Mouse (Mus musculus) frontal cortex, postnatal 14 days (tissue): Measurements from ENCODE around the gene Serpina11.

ENCODE experiments used
- DNase-seq, 2 experiments: peaks; one replicate each; pipeline ENCODE4 v3.0.0; 2022; ENCODE audit warnings: low spot score in 2 of 2

The Serpina11 gene

GRCm38 (mm10) chr12:103989857-103990256, at the start of gene Serpina11:
Serpina11 (minus strand) TSS chr12:103989957.
- DNase-seq, result no peak

DNA sequence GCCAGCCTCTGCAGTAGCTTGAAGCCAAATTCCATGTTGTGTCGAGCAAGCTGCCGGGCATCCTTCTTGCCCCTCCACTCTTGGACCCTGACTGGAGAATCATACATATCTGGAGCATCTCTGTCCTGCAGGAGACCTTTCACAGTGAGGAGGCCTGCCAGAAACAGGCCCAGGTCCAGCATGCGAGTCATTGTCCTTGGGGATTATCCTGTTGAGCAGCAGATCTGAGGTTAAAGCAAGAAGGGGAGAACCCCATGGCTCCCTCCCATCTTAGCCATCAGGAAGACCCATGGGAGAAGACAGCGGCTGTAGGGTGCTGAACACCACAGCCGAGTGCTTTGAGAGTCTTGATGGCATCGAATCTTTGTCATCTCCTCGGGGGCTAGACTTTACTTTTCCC, 48.4 kb upstream of the Serpina11 start:
- no peak for DNase-seq

DNA sequence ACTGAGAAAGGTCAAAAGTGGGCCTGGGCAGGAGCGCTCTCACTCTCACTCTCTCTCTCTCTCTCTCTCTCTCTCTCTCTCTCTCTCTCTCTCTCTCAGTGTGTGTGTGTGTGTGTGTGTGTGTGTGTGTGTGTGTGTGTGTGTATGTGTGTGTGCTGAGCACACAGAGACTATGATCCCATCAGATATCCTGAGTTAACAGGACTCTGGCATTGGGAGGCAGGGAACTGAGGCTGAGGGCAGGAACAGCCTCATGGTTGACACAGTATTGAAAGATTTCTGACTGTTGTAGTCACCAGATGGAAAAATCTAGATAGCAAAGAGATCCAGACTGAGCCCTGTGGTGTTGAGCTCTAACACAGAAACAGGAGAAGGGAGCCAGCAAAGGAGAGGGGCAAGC, 44.0 kb upstream of the Serpina11 start:
- no peak for DNase-seq

DNA sequence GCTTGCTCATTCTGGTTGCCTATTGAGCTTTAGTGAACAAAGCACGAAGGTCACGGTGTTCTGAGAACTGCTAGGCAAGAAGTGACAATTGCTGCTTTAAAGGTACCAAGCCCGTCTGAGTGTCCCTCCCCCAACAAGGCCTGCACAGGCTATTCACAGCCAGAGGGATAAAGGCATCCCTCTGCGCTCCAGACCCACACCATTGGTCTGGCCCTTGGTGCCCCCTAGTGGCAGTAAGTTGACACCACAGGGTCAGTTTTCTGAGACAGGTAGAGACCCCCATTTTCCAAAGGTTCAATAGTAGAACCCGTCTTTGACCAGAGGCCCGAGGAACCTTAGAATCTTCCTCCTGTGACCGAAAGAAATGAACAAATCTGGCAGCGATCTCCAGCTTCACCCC, 40.2 kb upstream of the Serpina11 start:
- no peak for DNase-seq

DNA sequence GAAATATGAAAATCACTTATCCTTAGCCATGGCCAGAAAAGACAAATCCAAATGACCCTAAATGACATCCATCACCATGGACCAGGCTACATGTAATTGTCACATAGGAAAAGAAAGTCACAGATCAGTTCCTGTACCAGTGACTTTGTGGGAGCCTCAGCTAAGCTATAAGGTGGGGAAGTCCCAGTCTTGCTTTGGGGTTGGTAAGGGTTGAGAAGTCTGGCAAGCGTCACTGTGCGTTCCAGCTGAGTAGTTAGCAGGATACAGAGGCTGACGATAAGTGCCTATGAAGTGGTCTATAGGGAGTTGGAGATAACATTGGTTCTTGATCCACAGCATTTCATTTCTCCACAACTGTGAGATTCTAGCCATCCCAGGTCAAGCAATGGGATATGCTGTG, 25.5 kb upstream of the Serpina11 start:
- no peak for DNase-seq

GRCm38 (mm10) chr12:104013620-104014019, 23.9 kb upstream of the Serpina11 start, which contains the start of gene Serpina9:
Serpina9 (minus strand) TSS chr12:104013755.
- no peak for DNase-seq

- DNase-seq, result no peak
Observed at GRCm38 (mm10) chr12:104004689-104005088, 14.9 kb upstream of the Serpina11 start.

- DNase-seq, result no peak
Observed at GRCm38 (mm10) chr12:104003238-104003612, 13.5 kb upstream of the Serpina11 start.

DNA sequence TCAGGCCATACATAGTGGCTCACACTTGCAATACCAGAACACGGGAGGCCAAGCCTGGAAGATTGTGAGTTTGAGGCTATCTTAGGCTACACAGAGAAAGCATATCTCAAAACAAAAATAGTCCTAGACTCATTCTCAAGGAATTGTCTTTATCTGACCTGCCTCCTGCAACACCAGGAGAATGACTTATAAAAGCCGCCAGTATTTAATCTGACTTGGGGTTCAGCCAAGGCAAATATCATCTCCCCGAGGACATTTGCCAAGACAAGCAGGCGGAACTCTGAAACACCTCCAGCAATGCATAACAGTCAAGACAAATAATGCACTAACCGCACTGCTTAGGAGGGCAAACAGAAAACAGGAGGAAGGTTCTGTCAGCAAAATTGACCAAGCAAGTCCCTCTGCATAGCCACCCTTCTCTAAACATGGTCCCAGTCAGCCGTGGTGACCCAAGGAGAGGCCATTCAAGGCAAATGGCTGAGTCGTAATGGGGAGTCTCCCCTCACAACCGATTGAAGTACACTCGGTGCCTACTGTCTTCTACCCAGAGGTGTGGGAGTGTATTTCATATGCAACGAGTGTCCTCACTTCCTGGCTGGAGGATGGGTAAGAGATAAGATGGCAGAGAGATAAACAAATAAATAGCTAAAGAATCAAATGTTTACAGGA, 12.9 kb upstream of the Serpina11 start:
- DNase-seq, result no peak

GRCm38 (mm10) chr12:104000594-104000993, 10.8 kb upstream of the Serpina11 start:
- DNase-seq, result no peak

GRCm38 (mm10) chr12:103999611-104000010, 9.9 kb upstream of the Serpina11 start:
- no peak for DNase-seq

DNA sequence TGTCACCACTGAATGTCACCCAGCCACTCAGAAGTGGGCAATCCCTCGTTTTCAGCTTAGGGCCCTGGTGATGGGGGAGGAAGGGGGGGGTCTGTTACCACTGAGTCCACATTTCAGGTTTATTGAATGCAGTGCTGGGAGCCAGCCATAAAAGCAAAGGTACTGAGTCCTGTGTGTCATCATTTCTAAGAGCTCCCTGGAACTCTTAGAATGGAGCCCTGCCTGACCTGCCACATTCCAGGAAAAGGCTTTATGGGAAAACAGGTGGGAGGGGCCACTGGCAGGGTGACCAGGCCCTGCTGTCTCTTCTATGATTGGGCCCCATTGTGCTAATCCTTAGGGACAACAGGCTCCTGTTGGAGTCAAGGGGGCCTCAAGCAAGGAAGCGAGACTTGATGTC, 6.8 kb upstream of the Serpina11 start:
- no peak for DNase-seq

DNA sequence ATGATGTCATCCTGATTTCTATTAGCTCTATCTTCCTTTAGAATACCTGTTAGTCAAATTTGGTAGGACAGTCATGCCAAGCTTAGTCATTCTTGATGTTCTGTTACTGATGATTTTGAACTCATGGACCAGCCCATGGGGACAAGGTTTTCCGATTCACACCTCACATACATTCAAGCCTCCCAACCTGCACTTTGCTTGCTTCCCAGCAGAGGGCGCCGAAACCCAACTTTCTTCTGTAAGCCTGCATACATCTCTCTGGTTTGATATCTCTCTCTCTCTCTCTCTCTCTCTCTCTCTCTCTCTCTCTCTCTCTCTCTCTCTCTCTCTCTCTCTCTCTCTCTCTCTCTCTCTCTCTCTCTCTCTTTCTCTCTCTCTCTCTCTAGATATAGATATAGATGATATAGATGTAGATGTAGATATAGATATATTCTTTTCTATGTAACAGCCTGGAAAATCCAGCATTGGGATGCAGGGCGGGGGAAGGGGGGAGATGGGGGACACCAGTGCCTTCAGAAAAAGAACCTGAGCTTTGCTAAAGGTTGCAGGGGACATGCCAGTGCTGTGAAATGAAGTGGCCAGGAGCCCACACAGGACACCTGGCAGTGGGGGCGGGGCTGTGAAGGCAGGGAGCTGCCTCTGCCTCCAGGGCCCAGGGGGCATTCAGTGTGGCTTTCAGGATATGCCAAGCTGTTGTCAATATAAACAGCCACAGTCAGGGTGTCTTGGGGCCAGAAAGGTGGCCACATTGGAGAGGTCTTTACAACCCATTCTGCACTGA, 5.7 kb upstream of the Serpina11 start:
- DNase-seq, result peak; percentile 69 to 84

GRCm38 (mm10) chr12:103992945-103993344, 3.2 kb upstream of the Serpina11 start:
- no peak for DNase-seq

GRCm38 (mm10) chr12:103989514-103989767, 316 bp downstream of the Serpina11 start:
- DNase-seq, result no peak

DNA sequence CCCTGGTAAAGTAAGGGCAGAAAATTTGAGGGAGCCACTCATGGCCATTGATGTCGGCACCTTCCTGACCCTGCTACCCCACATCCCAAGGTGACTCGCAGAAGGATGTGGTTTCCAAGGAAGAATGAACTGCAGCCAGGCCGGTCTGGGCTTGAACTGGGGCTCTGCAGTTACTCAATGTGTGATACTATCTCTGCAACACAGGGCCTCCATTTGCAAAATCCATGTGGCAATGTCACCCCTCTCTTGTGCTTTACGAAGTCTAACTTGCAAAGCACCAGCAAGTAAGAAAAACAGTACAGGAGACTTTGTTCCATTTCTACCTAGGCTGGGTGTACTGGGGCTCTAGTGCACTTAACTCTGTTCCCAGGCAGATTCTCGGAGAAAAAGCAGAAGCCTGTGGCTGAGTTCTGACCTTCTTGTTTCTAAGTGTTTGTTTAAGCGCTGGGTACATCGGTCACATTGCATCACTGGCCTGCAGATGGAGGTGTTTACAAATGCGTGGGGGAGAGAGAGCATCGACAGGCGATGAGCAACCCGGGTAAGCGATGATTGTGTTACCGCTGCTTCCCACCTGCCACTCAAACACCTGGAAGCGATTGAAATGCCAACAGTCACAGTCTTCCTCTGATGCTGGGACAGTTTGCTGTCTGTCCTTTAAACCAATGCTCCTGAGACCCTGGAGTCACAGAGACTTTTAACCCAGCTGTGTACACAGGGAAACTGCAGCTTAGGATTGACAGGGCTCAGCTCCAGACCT, 823 bp downstream of the Serpina11 start:
- DNase-seq, result no peak

DNA sequence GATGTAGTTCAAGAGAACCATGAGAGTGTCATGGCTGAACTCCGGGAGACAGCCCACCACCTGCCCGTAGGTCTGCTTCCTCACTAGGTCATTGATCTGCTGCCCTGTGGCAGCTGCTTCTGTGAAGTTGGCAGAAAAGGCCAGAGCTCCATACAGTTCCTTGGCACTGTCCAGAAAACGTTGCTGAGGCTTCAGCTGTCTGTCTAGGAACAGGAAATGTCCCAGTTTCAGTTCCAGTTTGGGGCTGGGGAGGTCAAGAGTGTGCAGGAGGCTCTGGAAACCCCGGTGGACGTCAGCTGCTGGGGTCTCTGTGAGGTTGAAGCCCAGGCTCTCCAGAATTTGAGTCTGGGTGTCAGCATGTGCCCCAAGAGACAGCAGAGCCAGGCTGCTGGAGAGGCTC, 3.9 kb downstream of the Serpina11 start:
- no peak for DNase-seq

DNA sequence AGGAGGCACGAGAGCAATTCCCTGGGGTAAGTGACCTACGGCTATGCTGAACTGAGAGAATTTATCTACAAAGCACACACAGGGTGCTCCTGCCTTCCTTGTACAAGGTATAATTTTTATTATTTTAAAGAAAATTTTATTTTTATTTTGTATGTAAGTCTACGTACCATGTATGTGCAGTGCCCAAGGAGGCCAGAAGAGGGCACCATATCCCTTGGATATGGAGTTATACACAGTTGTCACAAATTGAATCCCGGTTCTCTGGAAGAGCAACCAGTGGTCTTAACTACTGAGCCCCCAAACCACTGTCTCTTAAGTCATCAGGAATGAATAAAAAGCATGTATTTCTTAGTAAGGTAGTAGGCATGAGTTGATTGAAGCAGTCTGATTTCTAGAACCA, 4.8 kb downstream of the Serpina11 start:
- DNase-seq, result peak in 1 of 2 experiments; percentile 60

GRCm38 (mm10) chr12:103981646-103982360, 8.0 kb downstream of the Serpina11 start:
- no peak for DNase-seq

DNA sequence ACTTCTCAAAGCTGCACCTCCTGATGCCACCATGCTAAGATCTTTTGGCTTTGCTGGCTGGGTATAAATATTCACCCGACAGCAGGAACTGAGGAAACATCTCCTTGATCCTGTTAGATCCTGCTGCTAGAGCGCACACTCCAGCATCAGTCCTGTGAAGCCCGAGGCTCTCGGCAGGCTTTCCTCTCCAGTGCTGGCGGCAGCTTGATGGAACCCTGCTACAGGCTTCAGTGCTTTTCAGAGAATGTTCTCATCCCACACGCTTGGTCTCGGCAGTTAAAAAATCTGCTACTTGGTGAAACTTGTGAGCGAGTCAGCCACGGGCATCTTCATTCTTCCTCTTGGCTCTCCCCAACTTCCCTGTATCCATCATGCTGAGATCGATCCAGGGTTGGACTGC, 11.5 kb downstream of the Serpina11 start:
- no peak for DNase-seq

- no peak for DNase-seq
Observed at GRCm38 (mm10) chr12:103977846-103978245, 11.9 kb downstream of the Serpina11 start.

GRCm38 (mm10) chr12:103977060-103977459, 12.7 kb downstream of the Serpina11 start:
- DNase-seq, result no peak
